Mouse (Mus musculus): ENCODE data around the gene Zfp991. TPM values are rescaled to one million over a fixed set of nuclear protein-coding genes. Genes with fewer than 3 reads are reported as not detected.
"Not testable (repeated sequence)": the region's sequence is repeated elsewhere in the genome, so short reads cannot be mapped to it uniquely, and the experiment has no call there.

Zfp991 gene
- polyA plus RNA-seq, 1 experiment from 2014 or later = 11.5 TPM

GRCm38 (mm10) chr4:147176279-147176880 lies 44.5 kb downstream of the Zfp991 start:
- H3K27ac ChIP-seq (ENCODE audit: low read depth, low read length); H3K9ac ChIP-seq (ENCODE audit: low read depth, low read length); H3K4me3 ChIP-seq (ENCODE audit: low read length); H3K27me3 ChIP-seq (ENCODE audit: control insufficient read depth, insufficient read depth, low read length); H3K36me3 ChIP-seq (ENCODE audit: control insufficient read depth, insufficient read depth, low read length); H3K4me1 ChIP-seq (ENCODE audit: control insufficient read depth, insufficient read depth, low read length); ATAC-seq (ENCODE audit: low FRiP score, low TSS enrichment); H3K4me2 ChIP-seq (replicated peaks; ENCODE audit: low read depth, low read length); H3K9me3 ChIP-seq (ENCODE audit: control insufficient read depth, low read length): not testable (repeated sequence)
- WGBS = 94% methylated on average over 7 of the region's 12 CpGs

- not testable (repeated sequence) for H3K36me3 ChIP-seq (ENCODE audit: control insufficient read depth, insufficient read depth, low read length); H3K27ac ChIP-seq (ENCODE audit: low read depth, low read length); H3K9me3 ChIP-seq (ENCODE audit: control insufficient read depth, low read length); H3K4me1 ChIP-seq (ENCODE audit: control insufficient read depth, insufficient read depth, low read length); H3K4me3 ChIP-seq (ENCODE audit: low read length); H3K27me3 ChIP-seq (ENCODE audit: control insufficient read depth, insufficient read depth, low read length); ATAC-seq (ENCODE audit: low FRiP score, low TSS enrichment); H3K9ac ChIP-seq (ENCODE audit: low read depth, low read length); H3K4me2 ChIP-seq (replicated peaks; ENCODE audit: low read depth, low read length)
- 94% methylated on average over 7 of the region's 8 CpGs for WGBS
Measured at GRCm38 (mm10) chr4:147181141-147181685, 49.4 kb downstream of the Zfp991 start.

GRCm38 (mm10) chr4:147181969-147182705 lies 50.3 kb downstream of the Zfp991 start:
- no CpG with 5 or more reads among the region's 13 CpGs for WGBS
- not testable (repeated sequence) for H3K27me3 ChIP-seq (ENCODE audit: control insufficient read depth, insufficient read depth, low read length); H3K27ac ChIP-seq (ENCODE audit: low read depth, low read length); H3K4me3 ChIP-seq (ENCODE audit: low read length); H3K4me2 ChIP-seq (replicated peaks; ENCODE audit: low read depth, low read length); H3K36me3 ChIP-seq (ENCODE audit: control insufficient read depth, insufficient read depth, low read length); H3K4me1 ChIP-seq (ENCODE audit: control insufficient read depth, insufficient read depth, low read length); H3K9me3 ChIP-seq (ENCODE audit: control insufficient read depth, low read length); H3K9ac ChIP-seq (ENCODE audit: low read depth, low read length)
- ATAC-seq (ENCODE audit: low FRiP score, low TSS enrichment) = peak; percentile 73

- H3K36me3 ChIP-seq (ENCODE audit: control insufficient read depth, insufficient read depth, low read length); H3K4me1 ChIP-seq (ENCODE audit: control insufficient read depth, insufficient read depth, low read length); H3K4me2 ChIP-seq (replicated peaks; ENCODE audit: low read depth, low read length); H3K4me3 ChIP-seq (ENCODE audit: low read length); H3K9ac ChIP-seq (ENCODE audit: low read depth, low read length); H3K9me3 ChIP-seq (ENCODE audit: control insufficient read depth, low read length); H3K27me3 ChIP-seq (ENCODE audit: control insufficient read depth, insufficient read depth, low read length); H3K27ac ChIP-seq (ENCODE audit: low read depth, low read length): not testable (repeated sequence)
- peak; percentile 73; the same call in 1 of the 2 replicates for ATAC-seq (ENCODE audit: low FRiP score, low TSS enrichment)
- WGBS = 82% methylated on average over 1 of the region's 1 CpGs
Measured at GRCm38 (mm10) chr4:147186824-147187223, 55.0 kb downstream of the Zfp991 start.

GRCm38 (mm10) chr4:147187283-147187965 lies 55.6 kb downstream of the Zfp991 start:
- H3K9me3 ChIP-seq (ENCODE audit: control insufficient read depth, low read length); H3K27ac ChIP-seq (ENCODE audit: low read depth, low read length); H3K27me3 ChIP-seq (ENCODE audit: control insufficient read depth, insufficient read depth, low read length); H3K9ac ChIP-seq (ENCODE audit: low read depth, low read length); H3K4me1 ChIP-seq (ENCODE audit: control insufficient read depth, insufficient read depth, low read length); H3K4me3 ChIP-seq (ENCODE audit: low read length); H3K36me3 ChIP-seq (ENCODE audit: control insufficient read depth, insufficient read depth, low read length); H3K4me2 ChIP-seq (replicated peaks; ENCODE audit: low read depth, low read length): not testable (repeated sequence)
- ATAC-seq (ENCODE audit: low FRiP score, low TSS enrichment) = peak; percentile 76
- WGBS = 67% methylated on average over 66 of the region's 71 CpGs

- H3K4me2 ChIP-seq (replicated peaks; ENCODE audit: low read depth, low read length); H3K27ac ChIP-seq (ENCODE audit: low read depth, low read length); H3K4me1 ChIP-seq (ENCODE audit: control insufficient read depth, insufficient read depth, low read length); H3K36me3 ChIP-seq (ENCODE audit: control insufficient read depth, insufficient read depth, low read length); H3K4me3 ChIP-seq (ENCODE audit: low read length); ATAC-seq (ENCODE audit: low FRiP score, low TSS enrichment); H3K27me3 ChIP-seq (ENCODE audit: control insufficient read depth, insufficient read depth, low read length); H3K9me3 ChIP-seq (ENCODE audit: control insufficient read depth, low read length); H3K9ac ChIP-seq (ENCODE audit: low read depth, low read length): not testable (repeated sequence)
- 98% methylated on average over 3 of the region's 9 CpGs for WGBS
Measured at GRCm38 (mm10) chr4:147195186-147195585, 63.3 kb downstream of the Zfp991 start.

GRCm38 (mm10) chr4:147197210-147197609 lies 65.4 kb downstream of the Zfp991 start:
- not testable (repeated sequence) for H3K4me3 ChIP-seq (ENCODE audit: low read length); H3K36me3 ChIP-seq (ENCODE audit: control insufficient read depth, insufficient read depth, low read length); H3K27me3 ChIP-seq (ENCODE audit: control insufficient read depth, insufficient read depth, low read length); H3K9me3 ChIP-seq (ENCODE audit: control insufficient read depth, low read length); H3K4me2 ChIP-seq (replicated peaks; ENCODE audit: low read depth, low read length); H3K9ac ChIP-seq (ENCODE audit: low read depth, low read length); ATAC-seq (ENCODE audit: low FRiP score, low TSS enrichment); H3K4me1 ChIP-seq (ENCODE audit: control insufficient read depth, insufficient read depth, low read length); H3K27ac ChIP-seq (ENCODE audit: low read depth, low read length)
- WGBS = 87% methylated on average over 2 of the region's 2 CpGs

- not testable (repeated sequence) for H3K4me2 ChIP-seq (replicated peaks; ENCODE audit: low read depth, low read length); H3K9me3 ChIP-seq (ENCODE audit: control insufficient read depth, low read length); ATAC-seq (ENCODE audit: low FRiP score, low TSS enrichment); H3K4me1 ChIP-seq (ENCODE audit: control insufficient read depth, insufficient read depth, low read length); H3K36me3 ChIP-seq (ENCODE audit: control insufficient read depth, insufficient read depth, low read length); H3K27me3 ChIP-seq (ENCODE audit: control insufficient read depth, insufficient read depth, low read length); H3K27ac ChIP-seq (ENCODE audit: low read depth, low read length); H3K4me3 ChIP-seq (ENCODE audit: low read length); H3K9ac ChIP-seq (ENCODE audit: low read depth, low read length)
- 74% methylated on average over 6 of the region's 6 CpGs for WGBS
Measured at GRCm38 (mm10) chr4:147199055-147199750, 67.4 kb downstream of the Zfp991 start.

All from kidney, embryonic 14.5 days (tissue).